In genomic region chr9:3023985-3024648, GRCm38 (mm10) we compare ENCODE assay signal across 16 mouse cellular contexts. TPM values are rescaled to one million over a fixed set of nuclear protein-coding genes. Genes with fewer than 3 reads are reported as not detected.
DNase-seq lines count a peak whose midpoint lies in the region; ATAC-seq lines count a peak whose summit lies in the region.
"Not testable (repeated sequence)": the region's sequence is repeated elsewhere in the genome, so short reads cannot be mapped to it uniquely, and the experiment has no call there.
"Had no signal": no experiment of that assay in that cellular context is flagged by ENCODE, and none has a peak within 500 bp of the region (broad histone marks: within the 10 kb centered on the region; RNA-seq: fewer than 3 reads in every experiment).

No protein-coding gene starts in this region.

- H3K4me3 ChIP-seq in liver, embryonic 13.5 days (replicated peaks) = not testable (repeated sequence)

- H3K27ac ChIP-seq in liver, embryonic 13.5 days = not testable (repeated sequence)

- ATAC-seq in liver, embryonic 13.5 days (ENCODE audit: low read depth) = not testable (repeated sequence)

- not testable (repeated sequence) for H3K4me1 ChIP-seq in liver, embryonic 13.5 days (replicated peaks)

- H3K9me3 ChIP-seq in liver, embryonic 13.5 days (replicated peaks) = not testable (repeated sequence)

- not testable (repeated sequence) for H3K9ac ChIP-seq in liver, embryonic 13.5 days

- 65% methylated on average over 16 of the region's 16 CpGs for WGBS in liver, embryonic 13.5 days (ENCODE audit: insufficient replicate concordance)

- H3K27me3 ChIP-seq in liver, embryonic 13.5 days = not testable (repeated sequence)

- not testable (repeated sequence) for H3K4me2 ChIP-seq in liver, embryonic 13.5 days

- H3K36me3 ChIP-seq in liver, embryonic 13.5 days = not testable (repeated sequence)

- DNase-seq in adrenal gland, adult 2 months = peak; percentile 58
- DNase-seq in frontal cortex, postnatal 36 days (ENCODE audit: low spot score in 2 of 2) = peak; percentile 100
- peak; percentile 77 for DNase-seq in heart, postnatal 4 days
- peak; percentile 80 to 81 for DNase-seq in layer of hippocampus, postnatal 10 days (ENCODE audit: low spot score in 2 of 2)
- peak; percentile 100 for DNase-seq in liver, embryonic 13.5 days
- DNase-seq in ovary, postnatal 36 days (ENCODE audit: low spot score) = peak; percentile 22
- DNase-seq in testis, postnatal 10 days (ENCODE audit: low spot score) = peak; percentile 76
- DNase-seq in urinary bladder, postnatal 36 days (ENCODE audit: low spot score in 2 of 2) = peak; percentile 73 to 85

RNA-seq across cellular contexts. Expression of gene Gm10718, which starts 0.8 kb away (rescaled TPM):
- 1 to 10 TPM; 1.7 to 1.9 TPM for total RNA-seq in adrenal gland, adult 2 months (2021)
- not detected in 2 replicates for polyA plus RNA-seq in adrenal gland, adult 2 months (2012; rRNA removed)
- 1 to 10 TPM in 1 of 2 experiments, under 1 TPM in 1; 0.45 to 1.1 TPM for total RNA-seq in heart, postnatal 4 days (2021)
- 1 to 10 TPM in 1 of 2 experiments, under 1 TPM in 1; 0.91 to 1.1 TPM for total RNA-seq in layer of hippocampus, postnatal 10 days (2021)
- polyA plus RNA-seq in liver, embryonic 13.5 days (2015; fragmentation: Nextera tagmentation; extraction: Ambion mirVana) = not detected in 2 replicates
- total RNA-seq: gastrocnemius, postnatal 14 days had no signal
- polyA plus RNA-seq: limb, embryonic 10.5 days; midbrain, embryonic 11.5 days had no signal

RNA-seq across cellular contexts. Expression of gene Gm10717, which starts 1.1 kb away (rescaled TPM):
- total RNA-seq in adrenal gland, adult 2 months (2021) = under 1 TPM in 1 of 2 experiments, not detected in 1; 0.49 TPM
- polyA plus RNA-seq in adrenal gland, adult 2 months (2012; rRNA removed) = not detected in 2 replicates
- not detected for total RNA-seq in heart, postnatal 4 days (2021)
- total RNA-seq in layer of hippocampus, postnatal 10 days (2021) = not detected
- not detected in 2 replicates for polyA plus RNA-seq in liver, embryonic 13.5 days (2015; fragmentation: Nextera tagmentation; extraction: Ambion mirVana)
- total RNA-seq: gastrocnemius, postnatal 14 days had no signal
- polyA plus RNA-seq: intestine, embryonic 15.5 days; limb, embryonic 10.5 days; liver, postnatal 0 days; midbrain, embryonic 11.5 days had no signal

RNA-seq across cellular contexts. Expression of gene Gm10719, which starts 6.9 kb away (rescaled TPM):
- 1 to 10 TPM in 1 of 2 experiments, under 1 TPM in 1; 0.90 to 3.5 TPM for total RNA-seq in adrenal gland, adult 2 months (2021)
- not detected in 2 replicates for polyA plus RNA-seq in adrenal gland, adult 2 months (2012; rRNA removed)
- under 1 TPM; 0.52 to 0.54 TPM for total RNA-seq in heart, postnatal 4 days (2021)
- total RNA-seq in layer of hippocampus, postnatal 10 days (2021) = under 1 TPM; 0.62 to 0.76 TPM
- polyA plus RNA-seq in liver, embryonic 13.5 days (2015; fragmentation: Nextera tagmentation; extraction: Ambion mirVana) = not detected in 2 replicates
- polyA plus RNA-seq: intestine, embryonic 15.5 days; limb, embryonic 10.5 days; liver, postnatal 0 days; neural tube, embryonic 11.5 days had no signal

RNA-seq across cellular contexts. Expression of gene Gm10720, which starts 8.7 kb away (rescaled TPM):
- not detected for total RNA-seq in adrenal gland, adult 2 months (2021)
- polyA plus RNA-seq in adrenal gland, adult 2 months (2012; rRNA removed) = not detected in 2 replicates
- not detected for total RNA-seq in heart, postnatal 4 days (2021)
- not detected for total RNA-seq in layer of hippocampus, postnatal 10 days (2021)
- polyA plus RNA-seq in liver, embryonic 13.5 days (2015; fragmentation: Nextera tagmentation; extraction: Ambion mirVana) = not detected in 2 replicates
- total RNA-seq: adrenal gland, postnatal 14 days; gastrocnemius, postnatal 14 days; hematopoietic stem cell, adult 5-6 weeks had no signal
- polyA plus RNA-seq: intestine, embryonic 15.5 days; limb, embryonic 10.5 days; liver, postnatal 0 days; midbrain, embryonic 11.5 days; neural tube, embryonic 11.5 days had no signal

RNA-seq across cellular contexts. Expression of gene Gm17535, which starts 10.3 kb away (rescaled TPM):
- total RNA-seq in adrenal gland, adult 2 months (2021) = not detected
- polyA plus RNA-seq in adrenal gland, adult 2 months (2012; rRNA removed) = not detected in 2 replicates
- not detected for total RNA-seq in heart, postnatal 4 days (2021)
- not detected for total RNA-seq in layer of hippocampus, postnatal 10 days (2021)
- not detected in 2 replicates for polyA plus RNA-seq in liver, embryonic 13.5 days (2015; fragmentation: Nextera tagmentation; extraction: Ambion mirVana)
- total RNA-seq: adrenal gland, postnatal 14 days; gastrocnemius, postnatal 14 days; hematopoietic stem cell, adult 5-6 weeks had no signal
- polyA plus RNA-seq: intestine, embryonic 15.5 days; limb, embryonic 10.5 days; liver, postnatal 0 days; midbrain, embryonic 11.5 days; neural tube, embryonic 11.5 days had no signal

Comparison
In these comparisons a context has a peak if more than half of its experiments do, and no peak if none do; other contexts are left out.
1. DNase-seq: peak in every context shown above with its lines; median percentile 100 in frontal cortex, postnatal 36 days; 100 in liver, embryonic 13.5 days; 80 in layer of hippocampus, postnatal 10 days; 79 in urinary bladder, postnatal 36 days; 77 in heart, postnatal 4 days; 76 in testis, postnatal 10 days; 58 in adrenal gland, adult 2 months; 22 in ovary, postnatal 36 days.